Mouse (Mus musculus): ENCODE data around the gene Pacs1.
"Not testable (repeated sequence)": the region's sequence is repeated elsewhere in the genome, so short reads cannot be mapped to it uniquely, and the experiment has no call there.

The Pacs1 gene

GRCm38 (mm10) chr19:5149041-5149440, 123.9 kb downstream of the Pacs1 start:
- not testable (repeated sequence) for DNase-seq

DNA sequence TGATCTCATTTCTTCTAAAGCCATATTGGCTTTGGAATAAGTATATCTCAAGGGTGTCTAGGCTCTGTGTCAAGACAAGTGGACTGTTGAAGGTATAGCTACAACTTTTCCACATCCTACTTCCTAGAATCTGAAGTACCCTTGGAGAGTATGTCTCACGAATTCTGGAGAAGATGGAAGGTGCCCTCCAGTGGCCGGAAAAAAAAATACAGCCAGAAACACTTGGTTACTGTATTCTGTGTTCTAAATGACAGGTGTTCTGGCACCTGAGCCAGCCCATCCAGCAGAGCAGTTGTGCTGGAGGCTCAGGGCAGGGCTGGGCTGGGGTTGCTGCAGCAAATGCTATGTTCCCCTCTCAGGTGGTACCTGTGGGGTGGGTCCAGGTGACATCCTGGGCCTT, 133.3 kb downstream of the Pacs1 start:
- DNase-seq, result peak; percentile 81 to 89

- no peak for DNase-seq
Observed at GRCm38 (mm10) chr19:5131237-5131636, 141.7 kb downstream of the Pacs1 start.

DNA sequence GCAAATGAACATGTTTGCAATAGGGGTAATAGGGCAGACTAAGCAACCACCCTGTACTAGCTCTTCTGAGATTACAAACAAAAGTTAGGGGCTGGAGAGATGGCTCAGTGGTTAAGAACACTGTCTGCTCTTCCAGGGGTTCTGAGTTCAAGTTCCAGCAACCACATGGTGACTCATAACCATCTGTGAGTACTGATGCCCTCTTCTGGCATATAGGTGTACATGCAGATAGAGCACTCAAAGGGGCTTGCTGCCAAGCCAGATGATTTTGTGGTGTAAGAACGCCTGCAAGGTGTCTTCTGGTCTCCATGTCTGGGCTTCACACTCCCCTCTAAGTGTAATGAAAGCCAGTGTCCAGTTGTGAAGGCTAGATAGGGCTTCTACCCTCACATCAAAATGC, 143.1 kb downstream of the Pacs1 start:
- DNase-seq, result no peak

- DNase-seq, result peak; percentile 53 to 63
Observed at GRCm38 (mm10) chr19:5124055-5124614, 148.8 kb downstream of the Pacs1 start.

GRCm38 (mm10) chr19:5123241-5123640, 149.7 kb downstream of the Pacs1 start:
- no peak for DNase-seq

GRCm38 (mm10) chr19:5122492-5122891, 150.4 kb downstream of the Pacs1 start:
- DNase-seq, result no peak

DNA sequence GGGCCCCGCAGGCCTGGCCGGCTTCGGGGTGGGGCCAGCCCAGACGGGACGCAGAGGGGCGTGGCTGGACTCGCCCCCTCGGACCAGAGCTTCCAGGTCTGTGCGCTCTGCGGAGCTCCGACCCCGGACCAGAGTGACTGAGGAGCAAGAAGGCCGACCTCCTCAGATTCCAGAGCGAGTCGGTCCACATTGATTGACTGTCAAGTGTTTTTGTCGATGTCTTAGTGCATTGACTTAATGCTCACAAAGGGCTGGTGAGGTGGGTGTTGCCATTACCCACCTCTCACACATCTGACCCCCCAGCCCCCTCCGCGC, 154.6 kb downstream of the Pacs1 start, which contains the start of gene Klc2:
Gene Klc2 (minus strand): TSS at position 177 of the 315 bp plus-strand sequence.
- DNase-seq, result no peak

- DNase-seq, result peak; percentile 93 to 94
Observed at GRCm38 (mm10) chr19:5117494-5118383, 155.2 kb downstream of the Pacs1 start.

- peak in 1 of 2 experiments; percentile 32 for DNase-seq
Observed at GRCm38 (mm10) chr19:5113783-5114182, 159.1 kb downstream of the Pacs1 start.

- peak in 1 of 2 experiments; percentile 66 for DNase-seq
Observed at GRCm38 (mm10) chr19:5109659-5110453, 163.1 kb downstream of the Pacs1 start.

DNA sequence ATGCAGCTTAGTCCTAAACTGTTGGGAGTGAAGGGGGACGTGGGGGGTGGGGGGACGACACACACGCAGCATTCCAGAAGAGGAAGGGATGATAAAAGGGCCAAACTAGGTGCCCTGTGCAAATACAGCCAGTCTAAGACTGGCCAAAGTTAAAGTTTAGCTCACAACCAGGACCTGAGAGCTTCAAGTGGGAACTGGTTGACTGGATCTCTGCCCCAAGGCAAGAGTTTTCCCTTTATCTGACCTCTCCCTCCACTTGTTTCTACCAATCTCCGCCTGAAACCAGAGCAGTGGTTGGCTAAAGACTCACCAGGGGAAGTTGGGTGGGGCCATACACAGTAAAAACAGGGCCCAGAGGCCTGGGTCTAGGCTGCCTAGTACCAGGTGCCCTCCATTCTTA, 164.2 kb downstream of the Pacs1 start:
- DNase-seq, result no peak

- DNase-seq, result no peak
Observed at GRCm38 (mm10) chr19:5108271-5108575, 164.7 kb downstream of the Pacs1 start.

DNA sequence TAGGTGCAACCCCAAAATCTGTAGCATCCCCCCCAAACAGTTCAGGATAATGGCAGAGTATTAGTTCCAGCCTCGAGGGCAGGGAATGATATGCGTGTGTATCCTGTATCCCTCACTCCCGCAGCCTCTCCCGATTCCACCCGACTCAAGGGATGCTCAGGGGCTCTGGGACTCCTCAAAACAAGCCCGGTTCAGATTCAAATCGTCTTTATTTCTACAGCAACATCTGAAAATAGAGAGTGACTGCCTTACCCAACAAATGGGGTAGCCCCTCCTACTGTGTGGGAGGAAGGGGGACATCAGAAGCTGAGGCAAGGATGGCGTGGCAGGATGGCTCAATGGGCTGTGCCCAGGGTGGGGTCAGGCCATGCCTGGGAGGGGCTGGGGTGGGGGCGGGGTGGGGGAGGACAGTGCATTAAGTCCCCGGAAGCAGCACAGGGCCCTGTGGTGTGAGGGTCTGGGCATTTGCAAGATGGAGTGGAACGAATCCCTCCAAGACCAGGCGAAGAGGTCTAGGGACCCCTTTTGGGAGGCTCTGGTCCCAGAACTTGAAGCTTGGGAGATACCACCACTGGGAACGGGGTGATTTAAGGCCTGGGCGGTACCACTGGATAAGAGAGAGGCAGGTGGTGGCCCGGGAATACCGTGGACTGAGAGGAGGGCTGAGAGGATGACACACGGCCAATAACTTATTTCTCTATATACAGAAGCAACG, 165.2 kb downstream of the Pacs1 start:
- DNase-seq, result no peak

- peak; percentile 99 for DNase-seq
Observed at GRCm38 (mm10) chr19:5106731-5107191, 166.2 kb downstream of the Pacs1 start, which contains the start of gene Rab1b. Gene Rab1b (minus strand): TSS chr19:5107072.

GRCm38 (mm10) chr19:5106074-5106473, 166.8 kb downstream of the Pacs1 start:
- no peak for DNase-seq

- peak; percentile 63 to 78 for DNase-seq
Observed at GRCm38 (mm10) chr19:5098363-5099143, 174.4 kb downstream of the Pacs1 start, which contains the start of gene Cnih2. Gene Cnih2 (minus strand): TSS chr19:5098521.

DNA sequence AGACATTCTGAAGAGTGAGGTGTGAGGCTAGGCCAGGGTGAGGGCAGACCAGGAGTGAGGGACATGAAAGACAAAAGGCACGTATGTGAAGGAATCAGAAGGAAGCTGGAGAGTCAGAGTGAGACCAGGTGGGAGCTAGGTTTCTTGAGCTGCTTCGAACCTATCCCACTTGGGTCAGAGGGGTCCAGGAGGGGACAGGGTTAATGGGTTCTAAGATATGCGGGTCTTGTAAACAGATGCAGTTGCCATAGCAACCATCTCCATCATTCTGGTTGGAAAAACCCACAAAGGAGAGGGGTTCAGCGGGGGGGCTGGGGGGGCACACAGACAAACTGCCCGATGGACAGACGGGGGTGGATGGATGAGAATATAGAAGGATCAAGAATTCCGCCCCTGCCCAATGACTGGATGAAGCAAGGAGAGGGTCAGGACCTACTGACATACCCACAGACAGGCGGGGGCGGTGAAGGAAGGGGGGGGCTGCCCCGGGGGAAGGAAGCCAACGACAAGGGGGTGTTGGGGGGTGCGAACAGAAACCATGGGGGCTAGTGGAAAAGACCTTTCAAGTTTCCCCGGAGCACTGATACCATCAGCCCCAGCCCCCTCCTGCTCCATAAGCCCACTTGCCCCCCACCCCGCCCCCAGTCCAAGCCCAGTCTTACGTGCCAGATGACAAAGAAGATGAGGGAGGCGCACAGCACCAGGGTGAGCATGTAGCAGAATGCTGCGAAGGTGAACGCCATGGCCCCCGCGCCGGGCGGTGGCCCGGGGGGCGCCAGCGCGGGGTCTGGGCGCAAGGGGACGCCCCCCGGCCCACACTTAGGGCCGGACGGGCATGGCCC, 175.2 kb downstream of the Pacs1 start:
- DNase-seq, result no peak

- DNase-seq, result no peak
Observed at GRCm38 (mm10) chr19:5095887-5096474, 176.9 kb downstream of the Pacs1 start.

GRCm38 (mm10) chr19:5094746-5095417, 178.0 kb downstream of the Pacs1 start:
- DNase-seq, result peak in 1 of 2 experiments; percentile 20

Measured in cerebellum, postnatal 36 days (tissue).